Mouse (Mus musculus): Measurements from ENCODE around the gene Gm13871. TPM values are rescaled to one million over a fixed set of nuclear protein-coding genes. Genes with fewer than 3 reads are reported as not detected.
"Not testable (repeated sequence)": the region's sequence is repeated elsewhere in the genome, so short reads cannot be mapped to it uniquely, and the experiment has no call there.

Gm13871 gene
- total RNA-seq (2021): not detected
- long read RNA-seq, experiment 1: 0 reads
- long read RNA-seq, experiment 2: 0 reads

DNA sequence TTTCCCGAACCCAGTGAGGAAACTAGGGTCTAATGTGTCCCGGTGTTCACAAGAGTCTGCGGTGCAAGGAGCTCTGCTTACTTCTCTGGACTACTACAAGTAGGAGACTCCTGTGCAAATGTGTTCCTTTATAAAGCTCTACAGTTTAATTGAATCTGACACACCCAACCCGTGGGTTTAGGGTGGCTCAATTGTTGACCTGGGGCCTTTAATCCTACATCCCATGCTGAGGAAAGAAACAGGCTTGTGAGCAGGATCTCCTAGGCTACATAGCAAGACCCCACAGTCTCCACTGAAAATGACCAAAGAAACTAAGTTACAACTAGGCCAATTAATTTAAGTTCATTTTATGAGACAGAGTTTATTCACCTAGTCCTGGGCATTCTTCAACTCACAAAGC, at the start of gene Gm13871:
Gene Gm13871, minus strand, starts transcription at position 101 of the 400 bp plus-strand sequence.
- DNase-seq; intact Hi-C loops (cut with DNase I): not testable (repeated sequence)

DNA sequence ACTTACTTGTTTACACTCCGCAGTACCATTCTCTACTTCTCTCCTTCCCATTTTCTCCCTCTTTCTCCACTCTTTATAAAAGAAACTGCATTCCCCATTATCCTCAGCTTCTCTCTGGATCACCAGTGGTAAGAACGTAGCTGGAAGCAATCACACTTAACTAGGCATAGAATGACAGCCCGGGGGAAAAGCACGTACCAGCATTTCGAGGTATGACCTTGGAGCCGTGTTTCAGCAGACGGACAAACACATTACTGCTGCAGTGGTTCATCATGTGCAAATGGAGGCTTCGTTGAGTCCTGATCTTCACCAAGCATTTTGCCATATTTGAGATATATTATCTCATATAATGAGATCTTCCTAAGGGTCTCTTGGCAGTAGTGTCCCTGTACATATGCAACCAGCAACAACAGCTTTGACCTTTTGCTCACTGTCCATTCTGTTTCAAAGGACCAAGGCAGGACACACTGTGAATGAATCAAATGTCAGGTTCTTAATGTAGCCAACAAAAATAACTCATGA, 44.7 kb upstream of the Gm13871 start, which contains the start of gene 2310002L09Rik:
Gene 2310002L09Rik, minus strand, starts transcription at position 472 of the 522 bp plus-strand sequence.
- intact Hi-C loops (cut with DNase I): no loop called here
- no peak for DNase-seq

DNA sequence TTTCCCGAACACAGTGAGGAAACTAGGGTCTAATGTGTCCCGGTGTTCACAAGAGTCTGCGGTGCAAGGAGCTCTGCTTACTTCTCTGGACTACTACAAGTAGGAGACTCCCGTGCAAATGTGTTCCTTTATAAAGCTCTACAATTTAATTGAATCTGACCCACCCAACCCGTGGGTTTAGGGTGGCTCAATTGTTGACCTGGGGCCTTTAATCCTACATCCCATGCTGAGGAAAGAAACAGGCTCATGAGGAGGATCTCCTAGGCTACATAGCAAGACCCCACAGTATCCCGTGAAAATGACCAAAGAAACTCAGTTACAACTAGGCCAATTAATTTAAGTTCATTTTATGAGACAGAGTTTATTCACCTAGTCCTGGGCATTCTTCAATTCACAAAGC, 14.9 kb upstream of the Gm13871 start, which contains the start of gene Gm11756:
Gene Gm11756, minus strand, starts transcription at position 101 of the 400 bp plus-strand sequence.
- DNase-seq; intact Hi-C loops (cut with DNase I): not testable (repeated sequence)

DNA sequence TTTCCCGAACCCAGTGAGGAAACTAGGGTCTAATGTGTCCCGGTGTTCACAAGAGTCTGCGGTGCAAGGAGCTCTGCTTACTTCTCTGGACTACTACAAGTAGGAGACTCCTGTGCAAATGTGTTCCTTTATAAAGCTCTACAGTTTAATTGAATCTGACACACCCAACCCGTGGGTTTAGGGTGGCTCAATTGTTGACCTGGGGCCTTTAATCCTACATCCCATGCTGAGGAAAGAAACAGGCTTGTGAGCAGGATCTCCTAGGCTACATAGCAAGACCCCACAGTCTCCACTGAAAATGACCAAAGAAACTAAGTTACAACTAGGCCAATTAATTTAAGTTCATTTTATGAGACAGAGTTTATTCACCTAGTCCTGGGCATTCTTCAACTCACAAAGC, 14.7 kb downstream of the Gm13871 start, which contains the start of gene Gm11757:
Gene Gm11757, minus strand, starts transcription at position 101 of the 400 bp plus-strand sequence.
- DNase-seq; intact Hi-C loops (cut with DNase I): not testable (repeated sequence)

DNA sequence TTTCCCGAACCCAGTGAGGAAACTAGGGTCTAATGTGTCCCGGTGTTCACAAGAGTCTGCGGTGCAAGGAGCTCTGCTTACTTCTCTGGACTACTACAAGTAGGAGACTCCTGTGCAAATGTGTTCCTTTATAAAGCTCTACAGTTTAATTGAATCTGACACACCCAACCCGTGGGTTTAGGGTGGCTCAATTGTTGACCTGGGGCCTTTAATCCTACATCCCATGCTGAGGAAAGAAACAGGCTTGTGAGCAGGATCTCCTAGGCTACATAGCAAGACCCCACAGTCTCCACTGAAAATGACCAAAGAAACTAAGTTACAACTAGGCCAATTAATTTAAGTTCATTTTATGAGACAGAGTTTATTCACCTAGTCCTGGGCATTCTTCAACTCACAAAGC, 29.6 kb downstream of the Gm13871 start, which contains the start of gene Gm11758:
Gene Gm11758, minus strand, starts transcription at position 101 of the 400 bp plus-strand sequence.
- intact Hi-C loops (cut with DNase I): not testable (repeated sequence)

More for the DNA sequence above, 29.6 kb downstream of the Gm13871 start, which contains the start of gene Gm11758:
- not testable (repeated sequence) for DNase-seq

Other genes starting within 250 kb of the Gm13871 start
- not detected for gene Gm11239, start 237.6 kb downstream of the Gm13871 start, total RNA-seq (2021)
- gene Gm428, start 222.4 kb downstream of the Gm13871 start, total RNA-seq (2021): not detected
- gene Rasef, start 115.0 kb downstream of the Gm13871 start, total RNA-seq (2021): under 1 TPM; 0.49 to 0.53 TPM
- gene Gm11758, start 29.7 kb downstream of the Gm13871 start, total RNA-seq (2021): not detected
- gene Gm11757, start 14.8 kb downstream of the Gm13871 start, total RNA-seq (2021): not detected
- gene Gm11756, start 14.8 kb upstream of the Gm13871 start, total RNA-seq (2021): under 1 TPM; 0.17 to 0.43 TPM
- 1 to 10 TPM; 4.0 to 7.1 TPM for gene 2310002L09Rik, start 44.9 kb upstream of the Gm13871 start, total RNA-seq (2021)
- under 1 TPM; 0.10 to 0.17 TPM for gene Frmd3, start 107.5 kb upstream of the Gm13871 start, total RNA-seq (2021)

Data from heart, postnatal 14 days (tissue).